Mouse (Mus musculus) mouse trophoblast stem cell (cell line): ENCODE measurements around the gene Rab17.

Experiments
- in situ Hi-C, 2 experiments: fragments of 300-500 bp; cut with MseI, MboI; formaldehyde crosslinking; loops; 2 replicates in 1 of 2; 3 replicates in 1 of 2; pipeline ENCODE4 v1.15.1; 2025

Rab17 gene

DNA sequence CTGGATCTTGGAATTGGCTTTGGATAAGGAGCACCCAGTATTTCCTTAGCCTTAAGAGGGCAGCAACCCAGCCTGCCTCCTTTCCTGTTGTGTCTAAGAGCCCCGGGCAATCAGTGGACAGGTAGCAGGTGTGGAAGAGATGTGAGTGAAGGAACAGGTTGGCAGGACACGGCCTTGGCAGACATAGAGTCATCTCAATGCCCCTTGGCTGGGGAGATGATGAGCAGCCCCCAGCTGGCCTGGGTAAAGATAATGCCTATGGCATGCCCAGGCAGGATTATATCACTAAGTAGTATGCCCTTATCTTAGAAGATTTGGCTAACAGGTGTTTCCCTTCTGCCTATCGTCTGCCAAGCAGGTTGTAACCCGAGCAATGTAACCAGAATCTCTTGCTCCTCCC, 27.7 kb upstream of the Rab17 start:
- in situ Hi-C loops: no loop called here

DNA sequence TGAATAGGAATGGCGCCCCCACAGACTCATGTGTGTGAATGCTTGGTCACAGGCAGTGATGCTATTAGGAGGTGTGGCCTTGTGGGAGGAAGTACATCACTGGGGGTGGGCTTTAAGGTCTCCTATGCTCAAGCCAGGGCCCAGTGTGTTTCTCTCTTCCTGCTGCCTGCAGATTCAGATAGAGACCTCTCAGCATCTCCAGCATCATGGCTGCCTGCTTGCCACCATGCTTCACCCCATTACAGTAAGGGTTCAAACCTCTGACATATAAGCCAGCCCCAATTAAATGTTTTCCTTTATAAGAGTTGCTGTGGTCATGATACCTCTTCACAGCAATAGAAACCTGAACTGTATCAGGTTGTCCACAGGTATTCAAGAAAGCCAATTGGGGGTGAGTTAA, 26.5 kb upstream of the Rab17 start:
- in situ Hi-C loops: no loop called here

DNA sequence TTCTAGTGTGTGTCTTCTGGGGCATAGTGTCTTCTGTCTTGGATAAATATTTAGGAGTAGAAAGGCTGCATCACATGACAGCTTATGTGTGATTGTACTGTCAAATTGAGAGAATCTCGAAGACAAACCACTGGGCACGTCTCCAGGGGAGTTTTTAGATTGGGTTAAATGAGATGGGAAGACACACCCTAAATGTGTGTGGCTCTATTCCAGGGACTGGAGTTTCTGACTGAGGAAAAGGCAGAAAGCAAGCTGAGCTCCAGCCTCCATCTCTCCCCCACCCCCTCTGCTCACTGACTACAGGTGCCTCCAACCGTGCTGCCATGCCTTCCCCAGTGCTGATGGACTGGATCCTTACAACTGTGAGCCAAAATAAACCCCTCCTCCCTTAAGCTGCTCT, 11.9 kb upstream of the Rab17 start:
- in situ Hi-C loops: no loop called here

DNA sequence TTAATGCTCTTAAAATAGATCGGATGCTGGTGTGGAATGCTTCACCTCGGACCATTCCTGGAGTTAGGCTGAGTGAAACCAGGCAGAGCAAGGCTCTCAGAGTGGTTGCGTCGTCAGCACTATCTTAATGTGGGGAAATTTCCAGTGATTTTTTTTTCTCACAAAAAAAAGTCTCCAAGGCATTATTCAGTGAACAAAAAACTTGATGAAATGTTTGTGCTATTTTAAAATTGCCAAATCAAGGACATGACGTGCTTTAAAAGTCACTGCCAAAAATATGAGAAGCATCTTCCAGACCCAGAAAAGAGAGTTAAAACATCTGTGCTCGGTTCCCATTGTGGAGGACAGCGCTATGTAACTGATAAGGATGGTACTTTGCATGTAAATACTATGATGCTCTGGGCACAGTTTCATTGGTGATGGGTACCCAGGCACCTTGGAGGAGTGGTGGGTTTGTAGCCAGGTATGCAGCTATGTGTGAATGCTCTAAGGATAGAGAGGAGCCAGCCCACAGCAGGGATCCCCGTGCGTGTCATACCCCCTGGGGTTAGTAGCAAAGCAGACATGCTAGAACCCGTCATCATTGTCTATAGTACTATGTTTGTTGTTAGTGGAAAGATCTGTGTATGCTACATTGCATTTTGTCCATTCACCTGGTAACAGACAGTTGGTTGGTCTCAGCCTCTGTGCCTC, 11.3 kb upstream of the Rab17 start:
- in situ Hi-C loops: no loop called here

DNA sequence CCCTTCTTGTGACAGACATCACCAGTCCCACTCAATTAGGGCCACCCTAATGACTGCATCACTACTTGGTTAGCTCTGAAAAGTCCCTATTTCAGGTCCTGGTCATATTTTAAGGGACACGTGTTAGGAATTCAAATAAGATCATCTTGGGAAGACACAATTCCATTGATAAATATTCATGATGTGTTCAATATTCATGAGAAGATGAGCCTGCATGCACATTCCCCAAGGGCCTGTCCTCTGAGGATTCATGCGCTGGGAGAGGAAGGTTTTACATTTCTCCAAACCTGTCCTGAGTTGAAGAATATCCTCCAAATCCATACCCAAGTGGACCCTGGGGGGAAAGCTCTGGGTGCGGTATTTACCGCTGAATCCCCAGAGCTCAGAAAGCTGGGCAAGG, 6.5 kb upstream of the Rab17 start:
- in situ Hi-C loops: loop anchor here in 1 of 2 experiments (10.0 kb wide), 1 partner anchor 119 kb away; no protein-coding TSS in a partner anchor

DNA sequence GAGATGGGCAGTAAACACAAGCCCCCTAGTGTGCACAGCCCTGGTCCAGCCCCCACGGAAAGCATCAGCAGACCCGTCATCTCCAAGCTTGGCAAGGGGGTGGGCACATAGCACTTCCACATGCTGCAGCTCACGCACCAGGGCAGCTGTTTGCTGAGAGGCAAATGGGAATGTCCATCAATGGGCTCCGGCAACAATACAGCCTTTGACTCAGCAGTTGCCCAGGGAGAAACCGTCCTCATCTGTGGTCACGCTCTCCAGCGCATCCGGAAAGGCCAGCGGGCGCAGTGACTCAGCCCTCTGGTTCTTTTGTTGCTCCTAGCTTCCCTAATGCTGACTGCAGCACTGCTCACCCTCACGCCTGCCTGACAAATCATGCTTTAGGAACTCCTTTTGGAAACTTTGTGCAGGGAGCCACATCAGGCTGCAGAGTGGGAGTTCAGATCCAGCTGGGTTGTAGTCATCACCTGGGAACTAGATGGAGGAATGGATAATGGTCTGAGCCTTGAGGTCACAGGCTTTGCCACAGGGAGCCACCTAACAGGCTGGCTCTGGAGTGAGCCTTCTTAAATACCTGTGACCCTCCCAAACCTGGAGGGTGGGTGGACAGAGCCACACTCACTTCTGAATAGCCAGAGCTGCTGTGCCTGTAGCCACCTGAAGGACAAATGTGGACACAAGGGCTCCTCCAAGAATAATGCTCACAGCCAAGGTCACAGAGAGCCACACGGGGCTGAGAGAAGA, 5.6 kb upstream of the Rab17 start:
- in situ Hi-C loops: loop anchor here in 1 of 2 experiments (10.0 kb wide), 1 partner anchor 120 kb away; no protein-coding TSS in a partner anchor

DNA sequence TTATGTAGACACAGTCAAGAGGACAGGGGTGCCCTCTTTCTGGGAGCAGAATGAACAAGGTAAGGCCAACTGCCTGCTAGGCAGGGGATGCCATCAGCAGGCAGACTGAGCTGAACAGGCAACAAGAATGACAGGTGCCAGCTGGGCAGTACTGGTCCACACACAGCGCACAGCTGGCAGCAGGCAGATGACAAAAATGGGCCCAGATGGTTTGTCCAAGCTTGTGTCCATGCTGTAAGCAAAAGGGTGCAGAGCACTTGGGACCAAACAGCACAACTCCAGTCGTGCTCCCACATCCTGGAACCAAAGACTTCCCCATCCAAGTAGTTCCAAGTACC, 4.1 kb upstream of the Rab17 start:
- in situ Hi-C loops: loop anchor here in 1 of 2 experiments (10.0 kb wide), 1 partner anchor 121 kb away; no protein-coding TSS in a partner anchor

DNA sequence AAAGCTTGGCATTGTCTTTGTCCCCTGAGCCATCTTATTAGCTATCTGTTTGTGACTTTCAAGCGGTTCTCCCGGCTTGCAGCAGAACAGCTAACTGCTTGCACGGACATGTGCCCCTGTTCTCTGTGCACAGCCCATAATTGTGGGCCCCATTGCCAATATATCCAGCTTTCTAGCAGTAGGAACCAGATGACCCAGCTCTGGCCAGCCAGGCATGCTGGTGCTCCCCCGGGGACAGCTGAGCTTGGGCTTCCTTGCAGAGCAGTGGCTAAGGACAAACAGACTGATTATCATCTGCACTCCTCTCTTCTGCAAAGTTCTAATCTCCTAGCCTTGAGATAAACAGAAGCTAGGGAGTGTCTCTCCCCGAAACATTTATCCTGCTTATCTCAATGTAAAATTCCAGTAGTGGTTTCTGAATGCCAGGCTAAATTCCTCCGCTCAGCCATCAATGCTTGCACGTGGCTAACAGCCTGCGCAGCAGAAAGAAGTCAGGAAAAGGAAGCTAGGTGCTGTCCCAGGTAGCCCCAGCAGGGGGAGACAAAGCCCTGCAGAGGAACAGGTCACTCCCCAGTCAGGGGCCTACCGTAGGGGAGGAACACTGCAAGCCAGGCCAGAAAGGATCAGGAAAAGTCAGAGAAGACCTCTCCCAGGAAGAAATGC, 3.6 kb upstream of the Rab17 start:
- in situ Hi-C loops: loop anchor here in 1 of 2 experiments (10.0 kb wide), 1 partner anchor 122 kb away; no protein-coding TSS in a partner anchor

DNA sequence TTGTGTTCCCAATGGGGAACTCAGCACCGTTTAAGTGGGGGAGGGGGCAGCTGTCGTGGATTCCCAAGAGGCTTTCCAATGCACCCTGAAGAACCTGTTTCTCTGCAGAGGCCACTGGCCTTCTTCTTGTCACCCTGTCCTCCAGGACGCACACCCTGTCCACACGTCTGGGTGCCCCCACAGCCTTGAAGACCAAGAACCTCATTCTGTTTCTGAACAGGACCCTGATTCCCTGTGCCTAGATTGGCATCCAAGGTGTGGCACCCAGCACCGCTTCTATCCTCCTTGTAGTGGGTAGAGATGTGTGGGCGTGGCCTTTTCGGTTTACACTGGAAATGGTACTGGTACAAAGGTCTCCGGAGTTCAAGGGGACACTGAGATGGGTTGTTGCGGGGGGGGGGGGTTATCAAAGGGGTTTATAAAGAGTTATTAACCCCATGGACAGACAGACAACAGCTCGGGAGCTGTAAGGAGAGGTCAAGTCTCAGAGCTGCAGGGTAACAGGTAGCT, 475 bp upstream of the Rab17 start:
- in situ Hi-C loops: loop anchor here (5.0 to 10.0 kb wide), 3 partner anchors 47 to 132 kb away; no protein-coding TSS in a partner anchor

DNA sequence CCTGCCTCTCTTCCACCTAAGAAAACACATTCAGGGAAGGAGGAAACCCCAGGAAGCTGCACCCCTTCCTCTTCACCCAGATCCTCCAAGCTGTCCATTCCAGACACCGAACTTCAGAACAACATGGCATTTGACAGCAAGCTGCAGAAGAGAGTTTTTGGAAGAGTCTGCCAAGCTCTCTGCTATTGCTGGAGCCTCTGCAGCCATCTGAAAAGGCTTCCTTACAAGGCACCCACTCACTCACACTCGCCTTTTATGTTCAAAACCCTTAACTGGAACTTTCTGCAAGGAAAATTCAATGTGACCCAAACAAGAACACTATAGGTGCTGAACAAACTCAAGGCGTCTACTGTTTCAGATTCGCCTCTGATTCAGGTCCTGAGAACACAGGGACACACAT, 812 bp downstream of the Rab17 start:
- in situ Hi-C loops: loop anchor here in 1 of 2 experiments (5.0 kb wide), 2 partner anchors 49 to 134 kb away; no protein-coding TSS in a partner anchor

DNA sequence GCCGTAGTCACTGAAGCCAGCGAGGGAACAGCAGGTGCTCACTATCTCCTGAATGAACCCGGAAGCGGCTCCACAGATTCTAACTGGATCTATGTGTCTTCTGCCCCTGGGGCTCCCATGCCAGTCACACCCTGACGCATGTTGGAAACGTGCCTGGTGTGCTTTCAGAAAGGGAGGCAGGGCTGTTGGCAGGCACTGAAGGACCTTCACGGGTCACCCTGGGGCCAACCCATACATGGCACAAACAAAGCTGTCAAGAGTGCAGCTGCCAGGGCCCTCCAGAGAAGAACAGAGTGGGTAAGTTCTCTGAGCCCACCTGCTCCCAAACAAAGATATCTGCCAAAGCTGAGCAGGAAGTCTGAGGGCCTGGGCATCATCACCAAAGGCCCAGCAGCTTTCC, 1.9 kb downstream of the Rab17 start:
- in situ Hi-C loops: loop anchor here in 1 of 2 experiments (5.0 kb wide), 2 partner anchors 50 to 135 kb away; no protein-coding TSS in a partner anchor

DNA sequence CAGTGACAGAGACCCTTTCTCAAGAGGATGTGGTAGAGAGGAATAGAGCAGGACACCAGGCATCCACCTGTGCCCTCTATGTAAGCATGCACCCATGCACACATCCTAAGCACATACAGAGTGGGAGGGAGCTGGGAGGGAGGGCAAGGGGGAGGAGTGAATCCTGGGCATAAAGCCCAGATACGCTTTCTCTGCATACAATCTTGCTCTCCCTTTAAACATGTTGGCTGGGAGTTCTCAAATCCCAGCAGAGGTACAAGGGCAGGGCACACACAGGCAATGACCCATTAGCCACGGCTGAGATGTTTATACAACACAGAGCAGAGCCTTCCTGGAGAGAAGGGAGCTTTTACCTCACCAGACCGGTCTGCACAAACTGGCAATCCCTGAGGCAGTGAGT, 6.5 kb downstream of the Rab17 start:
- in situ Hi-C loops: no loop called here

DNA sequence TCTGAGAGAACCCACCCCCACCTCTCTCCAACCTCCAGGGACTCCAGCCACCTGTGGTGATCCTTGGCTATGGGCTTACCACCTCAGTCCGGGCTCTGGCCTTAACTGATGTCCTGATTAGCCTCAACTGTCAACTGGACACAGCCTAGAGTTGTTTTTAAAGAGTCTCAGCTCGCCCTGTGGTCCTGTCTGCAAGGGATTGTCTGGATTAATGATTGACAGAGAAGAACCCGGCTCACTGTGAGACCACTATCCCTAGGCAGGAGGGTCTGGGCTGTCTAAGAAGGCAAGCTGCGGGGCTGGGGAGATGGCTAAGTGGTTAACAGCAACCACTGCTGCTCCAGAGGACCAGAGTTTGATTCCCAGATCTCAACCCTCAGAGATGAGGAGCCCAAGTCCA, 6.9 kb downstream of the Rab17 start:
- in situ Hi-C loops: no loop called here

DNA sequence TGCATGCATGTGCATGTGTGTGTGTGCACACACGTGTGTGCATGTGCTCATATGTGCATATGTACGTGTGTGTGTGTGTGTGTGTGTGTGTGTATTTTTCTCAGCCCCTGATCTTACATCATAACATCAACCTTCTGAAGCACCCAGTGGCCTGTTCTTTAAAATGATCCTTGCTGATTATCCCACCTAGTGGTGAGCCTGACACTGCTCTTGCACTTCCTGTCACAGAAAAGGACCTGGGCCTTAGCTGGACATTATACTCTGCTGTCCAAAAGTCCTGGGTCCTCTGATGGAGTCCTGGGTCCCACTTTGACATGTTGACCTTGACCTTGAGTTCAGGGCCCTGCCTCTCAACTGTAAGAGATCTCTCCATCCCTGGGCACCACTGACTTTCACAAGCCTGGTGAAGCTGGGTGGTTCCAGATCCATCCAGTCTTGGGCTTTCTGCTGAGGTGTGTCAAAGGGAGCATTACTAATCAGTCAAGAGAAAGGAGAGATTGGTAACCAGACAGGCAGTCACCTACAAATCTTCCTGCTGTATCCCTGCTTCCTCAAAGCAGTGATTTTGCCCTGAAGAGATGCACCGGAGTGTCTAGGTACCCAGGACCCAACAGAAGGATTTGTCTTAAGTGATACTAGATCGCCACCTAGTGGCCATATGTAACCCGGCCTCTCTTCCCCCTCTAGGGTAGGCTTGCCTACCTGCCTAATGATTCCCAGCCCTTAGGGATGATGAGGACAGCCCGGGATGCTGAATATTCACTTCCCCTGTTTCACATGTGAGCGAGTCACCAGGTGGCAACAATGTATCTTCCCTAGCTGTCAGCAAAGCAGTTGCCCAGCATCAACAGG, 13.0 kb downstream of the Rab17 start:
- in situ Hi-C loops: loop anchor here in 1 of 2 experiments (5.0 to 10.0 kb wide), 2 partner anchors 52 to 309 kb away; no protein-coding TSS in a partner anchor

DNA sequence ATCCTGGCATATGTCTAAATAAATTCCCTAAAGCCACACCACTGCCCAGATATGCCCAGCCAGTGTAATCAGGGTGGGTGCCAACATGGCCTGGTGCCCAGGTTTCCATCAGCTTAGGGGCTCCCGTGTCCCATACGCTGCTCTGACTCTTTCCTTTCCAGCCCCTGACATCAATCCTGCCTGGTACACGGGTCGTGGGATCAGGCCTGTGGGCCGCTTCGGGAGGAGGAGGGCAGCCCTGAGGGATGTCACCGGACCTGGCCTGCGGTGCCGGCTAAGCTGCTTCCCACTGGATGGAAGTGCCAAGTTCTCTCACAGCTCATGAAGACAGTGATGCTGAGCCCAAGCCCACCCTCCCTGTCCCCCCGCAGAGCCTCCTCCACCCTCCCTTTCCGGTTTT, 15.8 kb downstream of the Rab17 start:
- in situ Hi-C loops: loop anchor here in 1 of 2 experiments (10.0 kb wide), 1 partner anchor 49 kb away; no protein-coding TSS in a partner anchor

DNA sequence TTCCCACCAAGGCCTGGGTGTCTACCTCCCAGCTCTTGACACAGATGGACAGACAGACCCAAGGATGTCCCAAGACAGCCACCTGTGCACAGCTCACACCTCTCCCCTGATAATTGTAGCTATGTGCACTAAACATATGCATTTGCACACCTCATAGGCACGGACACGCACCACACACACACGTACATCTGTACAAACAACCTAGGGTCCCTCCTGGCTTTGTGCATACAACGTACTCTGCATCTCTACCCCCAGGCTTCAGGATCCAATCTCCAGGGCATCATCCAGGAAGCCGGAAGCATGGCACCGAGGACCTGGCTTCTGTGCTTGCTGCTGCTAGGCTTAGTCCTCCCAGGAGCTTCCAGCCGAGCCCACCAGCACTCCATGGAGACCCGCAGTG, 16.7 kb downstream of the Rab17 start, which contains the start of gene Prlh:
Gene Prlh (plus strand): TSS at position 301 of the 400 bp plus-strand sequence.
- in situ Hi-C loops: loop anchor here in 1 of 2 experiments (10.0 kb wide), 1 partner anchor 48 kb away; no protein-coding TSS in a partner anchor

DNA sequence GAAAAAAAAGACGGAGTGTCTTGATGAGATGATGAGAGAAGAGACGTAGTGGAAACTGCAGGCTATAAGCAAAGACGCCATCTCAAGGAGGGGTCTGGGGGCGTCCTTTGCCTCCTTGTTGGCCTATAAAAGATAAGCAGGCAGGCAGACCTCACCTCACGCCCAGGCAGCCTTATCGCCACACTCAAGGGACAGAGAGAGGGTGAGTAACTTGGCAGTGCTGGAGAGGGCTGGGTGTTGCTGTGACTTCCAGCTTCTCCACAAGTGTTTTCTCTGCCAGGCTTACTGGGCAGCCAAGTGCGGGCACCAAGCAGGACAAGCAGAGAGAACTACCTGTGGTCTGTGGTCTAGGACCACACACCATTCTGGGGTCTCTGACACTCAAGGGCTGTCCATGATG, 17.8 kb downstream of the Rab17 start:
- in situ Hi-C loops: loop anchor here in 1 of 2 experiments (10.0 kb wide), 1 partner anchor 47 kb away; no protein-coding TSS in a partner anchor

DNA sequence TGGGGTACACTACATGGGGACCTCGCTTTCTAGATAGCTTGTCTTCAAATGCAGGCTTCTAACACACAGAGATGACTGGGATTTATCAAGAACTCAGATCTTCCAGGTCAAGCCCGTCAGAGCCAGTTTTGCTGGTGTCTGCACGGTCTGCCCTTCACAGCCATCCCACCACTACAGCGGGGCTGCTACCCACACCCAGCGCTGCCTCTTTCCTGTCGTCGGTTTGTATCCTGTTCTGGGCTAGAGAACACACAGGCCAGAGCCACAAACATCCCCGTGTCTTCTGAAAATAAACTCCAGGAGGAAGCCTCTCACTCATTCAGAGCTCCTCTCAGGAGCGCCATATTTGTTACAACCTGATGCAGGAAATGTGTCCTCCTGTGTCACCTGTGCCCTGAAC, 20.2 kb downstream of the Rab17 start:
- in situ Hi-C loops: no loop called here

DNA sequence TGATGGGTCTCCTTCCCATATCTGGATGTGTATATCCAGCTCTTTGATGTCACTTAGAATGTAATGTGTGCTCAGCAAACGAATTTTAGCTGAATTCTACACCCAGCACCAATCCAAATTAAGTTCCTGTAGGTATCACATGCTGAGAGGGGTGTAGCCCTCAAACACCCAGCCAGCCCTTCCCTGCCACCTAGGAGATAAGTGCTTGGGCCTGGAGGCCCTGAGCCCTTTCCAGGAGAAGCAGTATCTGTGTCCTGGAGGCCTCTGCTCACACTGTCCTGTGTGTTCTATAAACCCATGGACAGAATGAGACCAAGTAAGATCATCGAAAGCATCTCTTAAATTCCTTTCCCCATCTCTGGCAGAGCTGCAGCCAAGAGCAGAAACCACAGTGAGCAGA, 22.2 kb downstream of the Rab17 start:
- in situ Hi-C loops: no loop called here

DNA sequence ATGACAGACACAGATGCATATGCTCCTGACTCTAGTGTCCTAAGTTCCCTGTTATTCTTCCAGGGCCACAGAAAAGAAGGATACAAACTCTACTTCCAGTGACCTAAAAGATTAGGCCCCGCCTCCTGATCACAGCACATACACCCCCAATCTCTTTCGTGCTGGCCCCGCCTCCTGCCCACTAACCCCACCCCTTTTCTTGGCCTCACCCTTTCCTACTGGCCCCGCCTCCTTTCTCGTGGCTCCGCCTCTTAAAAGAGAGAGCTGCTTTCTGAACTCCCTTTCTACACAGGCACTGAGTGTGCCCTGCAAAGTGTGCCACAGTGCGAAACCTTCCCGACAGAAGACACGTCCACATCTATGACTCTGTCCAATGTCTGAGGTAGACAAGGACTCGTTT, 24.3 kb downstream of the Rab17 start:
- in situ Hi-C loops: no loop called here

DNA sequence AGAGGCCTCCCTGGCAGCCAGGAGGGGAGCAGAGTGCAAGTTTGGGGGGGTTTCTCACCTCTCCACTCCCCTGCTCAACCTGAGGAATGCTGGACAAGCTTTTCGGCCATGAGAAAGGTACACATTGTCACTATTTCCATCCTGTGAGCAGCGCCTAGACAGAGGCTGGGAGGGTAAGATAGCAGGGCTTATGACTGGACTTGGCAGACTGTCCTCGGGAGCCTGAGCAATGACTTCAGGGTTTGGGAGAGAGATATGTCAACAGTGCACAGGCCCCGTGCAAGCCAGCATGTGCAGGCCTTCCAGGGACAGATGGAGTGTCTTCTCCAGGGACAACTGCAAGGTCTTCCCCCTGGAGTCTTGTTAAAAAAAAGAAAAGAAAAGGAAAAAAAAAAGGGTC, 29.5 kb downstream of the Rab17 start:
- in situ Hi-C loops: no loop called here
